Mouse (Mus musculus): Measurements from ENCODE around the gene Cwc27. TPM values are rescaled to one million over a fixed set of nuclear protein-coding genes. Genes with fewer than 3 reads are reported as not detected.
A peak's percentile ranks its signal among the peaks of the same experiment; 100 is the strongest.

The Cwc27 gene
- polyA plus RNA-seq, 1 experiment from 2014 or later: 28.3 TPM

DNA sequence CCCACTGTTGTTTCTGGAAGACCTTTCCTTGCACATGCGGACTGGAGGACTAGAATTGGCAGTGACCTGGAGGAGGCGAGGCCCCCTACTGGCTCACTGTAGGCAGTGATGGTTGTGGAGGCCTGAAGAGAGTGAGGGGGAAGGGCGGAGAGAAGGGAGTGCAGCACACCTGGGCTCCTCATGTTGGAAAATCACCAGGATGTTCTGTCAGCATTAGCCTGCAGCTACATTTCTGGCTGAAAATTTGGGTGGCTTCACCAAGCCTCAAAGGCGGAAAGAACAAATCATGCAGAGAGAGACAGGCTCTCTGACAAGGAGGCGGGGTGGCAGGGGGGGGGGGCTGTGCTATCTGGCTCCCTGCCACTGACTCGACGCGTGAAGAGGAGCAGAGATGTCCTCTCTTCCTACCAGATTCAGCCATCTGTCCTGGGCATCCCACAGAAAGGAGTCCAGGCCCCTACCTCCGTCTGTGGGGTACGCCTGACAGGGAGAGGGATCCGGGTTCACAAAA lies 226.8 kb downstream of the Cwc27 start:
- no peaks in the 10 kb centered on the region for H3K9me3 ChIP-seq
- H3K4me3 ChIP-seq (replicated peaks): no peak overlapping the region
- H3K4me2 ChIP-seq (replicated peaks): 0 out of 2 replicates have a peak overlapping the region, but pooled peaks have one; percentile 27
- H3K27me3 ChIP-seq (replicated peaks): no peaks in the 10 kb centered on the region
- 41% methylated on average over 11 of the region's 11 CpGs for WGBS
- peaks cover 4% of the 10 kb centered on the region; the same call in 1 of the 2 replicates for H3K4me1 ChIP-seq (replicated peaks)
- no peak overlapping the region for H3K9ac ChIP-seq
- H3K27ac ChIP-seq: peak overlapping the region; percentile 7; the same call in 1 of the 2 replicates
- no peaks in the 10 kb centered on the region for H3K36me3 ChIP-seq
- ATAC-seq: peak; percentile 61

- no peak overlapping the region for H3K4me2 ChIP-seq (replicated peaks)
- ATAC-seq: no peak
- no peak overlapping the region for H3K9ac ChIP-seq
- no peaks in the 10 kb centered on the region for H3K36me3 ChIP-seq
- 48% methylated on average over 5 of the region's 5 CpGs for WGBS
- H3K27me3 ChIP-seq (replicated peaks): no peaks in the 10 kb centered on the region
- no peaks in the 10 kb centered on the region for H3K9me3 ChIP-seq
- H3K4me1 ChIP-seq (replicated peaks): peaks cover 4% of the 10 kb centered on the region; the same call in 1 of the 2 replicates
- H3K27ac ChIP-seq: no peak overlapping the region
- H3K4me3 ChIP-seq (replicated peaks): no peak overlapping the region
Observed at GRCm38 (mm10) chr13:104588383-104588782, 228.6 kb downstream of the Cwc27 start.

Other genes starting within 250 kb of the Cwc27 start
- 22.9 and 23.8 TPM in 2 replicates for gene Srek1ip1, start 24.7 kb downstream of the Cwc27 start, polyA plus RNA-seq (2015; fragmentation: Nextera tagmentation; extraction: Ambion mirVana)
- gene Shisal2b, start 46.8 kb upstream of the Cwc27 start, polyA plus RNA-seq (2015; fragmentation: Nextera tagmentation; extraction: Ambion mirVana): 0.25 and 0.39 TPM in 2 replicates
- gene Rgs7bp, start 237.8 kb upstream of the Cwc27 start, polyA plus RNA-seq (2015; fragmentation: Nextera tagmentation; extraction: Ambion mirVana): 2.5 and 2.9 TPM in 2 replicates